Mouse (Mus musculus): Measurements from ENCODE around the gene Pdcl3.

GRCm38 (mm10) chr1:38971712-38972111, 13.7 kb upstream of the Pdcl3 start:
- TF ChIP-seq CTCF (IDR thresholded peaks at IDR 0.05; ENCODE audit: control insufficient read depth, insufficient read depth, insufficient replicate concordance, low read depth, low read length) (no peak), POLR2A (IDR thresholded peaks at IDR 0.05; ENCODE audit: control insufficient read depth, low read depth, low read length) (no peak)

All from testis, adult 2 months (tissue).